Mouse (Mus musculus) spleen, adult 12 weeks (tissue): ENCODE results near the gene Fap.

Experiments used
- DNase-seq: peaks from one replicate; pipeline ENCODE4 v3.0.0; 2022; ENCODE audit warnings: low spot score

The Fap gene

GRCm38 (mm10) chr2:62459241-62460174 lies 114.4 kb downstream of the Fap start:
- DNase-seq = no peak

GRCm38 (mm10) chr2:62458070-62458469 lies 115.8 kb downstream of the Fap start:
- DNase-seq = no peak

- no peak for DNase-seq
Observed at GRCm38 (mm10) chr2:62454991-62455390, 118.9 kb downstream of the Fap start.

GRCm38 (mm10) chr2:62454033-62454432 lies 119.8 kb downstream of the Fap start:
- DNase-seq = no peak
